Mouse (Mus musculus): ENCODE data around the gene Hist3h2a.

Hist3h2a gene

DNA sequence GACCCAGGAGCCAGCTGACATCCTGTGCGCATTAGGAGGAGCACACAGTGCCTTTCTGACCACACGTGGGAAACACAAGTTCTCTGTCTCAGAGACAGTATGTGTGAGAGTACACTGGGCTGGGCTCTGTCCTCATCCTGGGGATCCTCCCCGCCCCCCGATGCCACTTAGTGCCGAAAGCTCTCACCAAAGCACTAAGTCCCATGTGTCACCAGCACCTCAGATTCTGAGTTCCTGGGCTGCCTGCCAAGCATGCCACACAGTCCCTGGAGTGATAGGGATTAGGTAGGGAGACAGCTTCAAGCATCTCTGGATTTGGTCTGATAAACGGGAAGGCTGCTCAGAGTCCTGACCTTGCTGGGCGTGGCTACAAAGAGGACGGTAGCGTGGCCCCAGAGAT is 36.3 kb downstream of the Hist3h2a start:
- in situ Hi-C loops (cut with MboI; ENCODE audit: low sequenced_read_pairs), result no loop called here

- in situ Hi-C loops (cut with MboI; ENCODE audit: low sequenced_read_pairs), result no loop called here
Measured at GRCm38 (mm10) chr11:58991911-58992310, 37.4 kb downstream of the Hist3h2a start.

GRCm38 (mm10) chr11:58993091-58993670 is 38.7 kb downstream of the Hist3h2a start:
- in situ Hi-C loops (cut with MboI; ENCODE audit: low sequenced_read_pairs), result no loop called here

DNA sequence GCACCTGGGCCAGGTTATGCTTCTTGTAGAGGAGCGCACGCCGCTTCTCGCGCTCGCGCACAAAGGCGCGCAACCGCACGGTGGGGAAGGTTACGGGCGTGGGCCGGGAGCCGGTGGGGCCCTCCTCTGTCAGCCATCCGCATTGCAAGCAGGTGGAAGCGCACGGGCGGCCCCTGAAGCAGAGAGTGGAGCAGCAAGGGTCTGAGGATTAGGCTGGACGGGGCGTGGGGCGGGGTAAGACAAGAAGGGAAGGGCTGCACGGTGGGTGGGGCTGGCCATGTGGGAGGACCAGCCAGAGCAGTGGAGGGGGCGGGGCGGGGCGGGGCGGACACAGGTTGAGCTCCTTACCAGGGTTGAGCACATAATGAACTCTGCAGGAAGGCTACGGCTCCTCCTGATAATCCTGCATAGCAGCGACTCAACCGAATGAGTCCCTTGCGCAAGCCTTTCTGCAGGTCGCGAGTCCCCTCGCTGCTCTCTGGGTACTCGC is 39.9 kb downstream of the Hist3h2a start:
- in situ Hi-C loops (cut with MboI; ENCODE audit: low sequenced_read_pairs), result no loop called here

- in situ Hi-C loops (cut with MboI; ENCODE audit: low sequenced_read_pairs), result no loop called here
Measured at GRCm38 (mm10) chr11:58995061-58995806, 40.7 kb downstream of the Hist3h2a start.

DNA sequence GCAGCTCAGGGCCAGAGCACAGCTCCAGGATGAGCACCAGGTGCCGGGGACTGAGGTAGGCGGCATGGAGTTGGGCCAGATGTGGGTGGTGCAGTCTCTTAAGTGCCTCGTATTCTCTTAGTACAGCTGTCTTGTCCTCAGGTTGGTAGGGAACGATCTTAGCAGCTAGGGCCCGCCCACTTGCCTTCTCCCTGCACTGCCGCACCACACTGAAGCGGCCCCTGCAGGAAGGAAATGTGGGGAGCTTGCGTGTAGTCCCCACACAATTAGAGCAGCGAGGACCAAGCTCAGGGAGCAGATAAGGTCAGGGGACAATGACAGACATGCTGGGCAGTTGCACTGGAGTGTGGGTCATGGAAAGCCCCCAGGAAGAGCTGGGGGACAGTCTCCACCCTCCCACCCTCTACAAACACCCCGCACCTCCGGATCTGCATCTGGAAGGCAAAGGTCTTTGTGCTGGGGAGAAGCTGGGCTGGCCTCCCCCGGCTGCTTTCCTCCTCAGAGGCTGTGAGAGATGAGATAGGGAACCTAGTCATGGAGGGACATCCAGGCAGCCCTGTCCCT is 41.4 kb downstream of the Hist3h2a start:
- in situ Hi-C loops (cut with MboI; ENCODE audit: low sequenced_read_pairs), result no loop called here

DNA sequence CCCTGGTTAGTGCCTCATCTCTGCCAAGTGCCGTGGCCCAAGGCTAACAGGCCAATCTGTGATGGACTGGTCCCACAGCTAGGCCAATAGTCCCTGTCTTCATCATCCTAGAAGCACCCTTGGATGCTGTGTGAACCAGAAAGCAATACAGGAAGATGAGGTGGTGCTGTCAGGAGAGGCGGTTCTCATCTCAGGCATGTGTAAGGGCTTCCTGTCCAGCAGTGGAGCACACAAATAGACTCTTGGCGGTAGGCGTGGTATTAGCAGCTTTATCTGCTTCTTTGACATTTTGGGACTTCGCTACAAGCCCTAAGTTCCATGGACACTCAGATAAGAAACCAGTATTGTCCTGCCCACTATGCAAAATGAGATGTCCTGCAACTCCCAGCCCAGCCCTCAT is 43.1 kb downstream of the Hist3h2a start:
- in situ Hi-C loops (cut with MboI; ENCODE audit: low sequenced_read_pairs), result no loop called here

DNA sequence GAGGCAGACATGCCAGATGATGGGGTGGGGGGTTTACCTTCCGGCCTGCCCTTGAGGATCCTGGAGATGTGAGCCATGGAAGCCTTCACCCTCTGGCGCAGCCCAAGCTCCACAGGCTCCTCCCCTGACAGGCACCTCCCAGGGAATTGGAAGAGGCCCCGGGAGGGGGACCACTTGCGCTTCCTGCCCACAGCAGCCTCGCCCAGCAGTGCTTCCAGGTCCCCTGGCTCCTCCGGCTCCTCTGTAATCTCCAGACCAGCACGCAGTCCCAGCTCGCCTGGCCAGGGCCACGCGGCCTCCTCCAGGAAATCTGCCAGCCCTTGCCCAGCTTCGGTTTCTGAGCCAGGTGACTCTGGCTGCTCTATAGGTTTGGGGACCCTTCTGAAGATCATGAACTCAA is 44.7 kb downstream of the Hist3h2a start:
- in situ Hi-C loops (cut with MboI; ENCODE audit: low sequenced_read_pairs), result no loop called here

DNA sequence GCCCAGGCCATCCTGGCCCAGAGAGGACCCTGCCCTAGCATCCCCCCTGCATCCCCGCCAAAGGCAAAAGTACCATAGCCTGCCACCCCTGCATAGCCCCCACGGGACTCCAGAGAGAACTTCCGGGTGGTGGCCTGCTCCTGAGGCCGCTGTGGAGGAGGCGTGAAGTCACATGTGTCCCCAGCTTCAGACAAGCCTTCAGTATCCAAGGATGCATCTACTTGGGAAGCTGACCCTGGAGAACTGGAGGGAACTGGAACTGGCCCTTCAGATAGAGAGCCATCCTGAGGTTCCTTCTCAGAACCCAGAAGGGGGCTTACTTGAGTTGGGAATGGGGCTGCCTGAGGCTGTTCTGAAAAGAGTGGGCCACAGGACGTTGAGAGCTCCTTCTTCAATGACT is 45.3 kb downstream of the Hist3h2a start:
- in situ Hi-C loops (cut with MboI; ENCODE audit: low sequenced_read_pairs), result no loop called here

DNA sequence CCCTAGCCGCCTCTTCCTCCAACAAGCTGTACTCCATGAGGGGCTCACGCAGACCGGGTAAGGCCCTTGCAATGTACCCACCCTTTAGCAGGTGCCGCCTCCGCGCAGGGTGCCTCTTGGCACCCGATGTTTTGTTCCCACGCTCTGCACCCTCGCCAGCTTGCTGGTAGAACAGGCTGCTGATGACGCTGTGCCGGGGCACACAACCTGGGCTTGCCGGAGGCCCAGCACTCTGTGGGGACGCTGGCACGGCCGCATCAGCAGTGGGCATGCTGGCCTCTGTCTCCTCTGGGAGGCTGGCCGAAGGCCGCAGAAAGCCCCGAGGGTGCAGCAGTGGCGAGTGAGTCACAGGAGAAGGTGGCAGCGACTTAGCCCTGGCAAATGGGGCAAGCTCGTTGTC is 46.1 kb downstream of the Hist3h2a start:
- in situ Hi-C loops (cut with MboI; ENCODE audit: low sequenced_read_pairs), result no loop called here

- in situ Hi-C loops (cut with MboI; ENCODE audit: low sequenced_read_pairs), result no loop called here
Measured at GRCm38 (mm10) chr11:59002327-59003079, 48.0 kb downstream of the Hist3h2a start.
